Comparison of ENCODE assay signal across 13 mouse cellular contexts in genomic region chr2:73790332-73790731, GRCm38 (mm10). TPM values are rescaled to one million over a fixed set of nuclear protein-coding genes. Genes with fewer than 3 reads are reported as not detected.
A peak's percentile ranks its signal among the peaks of the same experiment; 100 is the strongest.
DNase-seq lines count a peak whose midpoint lies in the region; ATAC-seq and TF ChIP-seq lines count a peak whose summit lies in the region.
"Had no signal": no experiment of that assay in that cellular context is flagged by ENCODE, and none has a peak within 500 bp of the region (broad histone marks: within the 10 kb centered on the region; RNA-seq: fewer than 3 reads in every experiment).

No protein-coding gene starts in this region.

- H3K4me1 ChIP-seq in heart, adult 2 months (ENCODE audit: control insufficient read depth, insufficient read depth, low read length) = no peaks in the 10 kb centered on the region; the same call in 1 of the 2 replicates
- no peaks in the 10 kb centered on the region for H3K4me1 ChIP-seq in heart, embryonic 12.5 days (replicated peaks)
- H3K4me1 ChIP-seq in midbrain, embryonic 15.5 days = no peaks in the 10 kb centered on the region
- H3K4me1 ChIP-seq in midbrain, embryonic 11.5 days (ENCODE audit: control insufficient read depth, insufficient read depth, low read length) = no peaks in the 10 kb centered on the region

- no peak for TF ChIP-seq POLR2A in heart, adult 2 months (IDR thresholded peaks at IDR 0.05; ENCODE audit: insufficient read depth, low read depth, low read length)

- no peaks in the 10 kb centered on the region for H3K27me3 ChIP-seq in heart, adult 2 months (ENCODE audit: control insufficient read depth, insufficient read depth, low read length)
- peaks cover 5% of the 10 kb centered on the region; the same call in 1 of the 2 replicates for H3K27me3 ChIP-seq in heart, embryonic 12.5 days (replicated peaks)
- no peaks in the 10 kb centered on the region for H3K27me3 ChIP-seq in midbrain, embryonic 15.5 days (replicated peaks)
- H3K27me3 ChIP-seq in midbrain, embryonic 11.5 days (ENCODE audit: control insufficient read depth, insufficient read depth, low read length) = no peaks in the 10 kb centered on the region

- no peak for TF ChIP-seq CTCF in heart, adult 2 months (IDR thresholded peaks at IDR 0.05)

- peak; percentile 81 to 88 for DNase-seq in cerebellum, postnatal 10 days
- no peak for DNase-seq in cerebellum, adult 11 months
- DNase-seq in heart, adult 2 months = peak; percentile 33 to 52
- DNase-seq in midbrain, embryonic 11.5 days (ENCODE audit: low spot score, missing footprints) = no peak
- peak; percentile 31 to 48 for DNase-seq in heart, postnatal 36 days
- DNase-seq: cerebellum, adult 9-10 months; kidney, adult 18-20 months; thymus, postnatal 4 days had no signal

- intact Hi-C loops in heart, adult 2 months (cut with DNase I) = no loop called here
- intact Hi-C loops in heart, postnatal 36 days (cut with DNase I) = no loop called here

- no peak overlapping the region for H3K4me3 ChIP-seq in heart, adult 2 months
- H3K4me3 ChIP-seq in heart, embryonic 12.5 days = no peak overlapping the region
- H3K4me3 ChIP-seq in midbrain, embryonic 15.5 days = no peak overlapping the region
- H3K4me3 ChIP-seq in midbrain, embryonic 11.5 days (ENCODE audit: low read depth, low read length) = no peak overlapping the region

- H3K9me3 ChIP-seq in heart, embryonic 12.5 days (replicated peaks) = no peaks in the 10 kb centered on the region
- no peaks in the 10 kb centered on the region for H3K9me3 ChIP-seq in midbrain, embryonic 15.5 days
- H3K9me3 ChIP-seq in midbrain, embryonic 11.5 days (ENCODE audit: control insufficient read depth, low read length) = no peaks in the 10 kb centered on the region

- H3K36me3 ChIP-seq in heart, adult 2 months (ENCODE audit: control insufficient read depth, insufficient read depth, low read length) = no peaks in the 10 kb centered on the region
- no peaks in the 10 kb centered on the region for H3K36me3 ChIP-seq in heart, embryonic 12.5 days
- no peaks in the 10 kb centered on the region for H3K36me3 ChIP-seq in midbrain, embryonic 15.5 days (replicated peaks)
- no peaks in the 10 kb centered on the region for H3K36me3 ChIP-seq in midbrain, embryonic 11.5 days (ENCODE audit: control insufficient read depth, insufficient read depth, low read length)

- no peak overlapping the region for H3K9ac ChIP-seq in heart, adult 2 months (ENCODE audit: low read depth, low read length)
- H3K9ac ChIP-seq in heart, embryonic 12.5 days = no peak overlapping the region
- no peak overlapping the region for H3K9ac ChIP-seq in midbrain, embryonic 15.5 days
- H3K9ac ChIP-seq in midbrain, embryonic 11.5 days (ENCODE audit: low read length) = no peak overlapping the region

- ATAC-seq in heart, embryonic 12.5 days (ENCODE audit: insufficient number of reproducible peaks, low FRiP score) = no peak
- 0 out of 2 replicates have a peak, but pooled peaks have one; percentile 42 for ATAC-seq in midbrain, embryonic 15.5 days (replicated peaks)
- ATAC-seq in midbrain, embryonic 11.5 days (ENCODE audit: low FRiP score) = no peak
- ATAC-seq in monocyte, adult 5-6 weeks (replicated peaks; ENCODE audit: insufficient number of reproducible peaks, low FRiP score, low TSS enrichment, poor library complexity, severe bottlenecking) = no peak

- H3K4me2 ChIP-seq in heart, embryonic 12.5 days = no peak overlapping the region
- no peak overlapping the region for H3K4me2 ChIP-seq in midbrain, embryonic 15.5 days
- H3K4me2 ChIP-seq in midbrain, embryonic 11.5 days = no peak overlapping the region
- H3K4me2 ChIP-seq: liver, embryonic 11.5 days had no signal

- TF ChIP-seq EP300 in heart, adult 2 months (IDR thresholded peaks at IDR 0.05; ENCODE audit: insufficient read depth, low read depth, low read length) = no peak

- H3K79me2 ChIP-seq in heart, adult 2 months (replicated peaks; ENCODE audit: control insufficient read depth, insufficient read depth, low read length) = no peaks in the 10 kb centered on the region

- 40% methylated on average over 2 of the region's 2 CpGs for WGBS in heart, adult 2 months
- 80% methylated on average over 2 of the region's 2 CpGs for WGBS in heart, embryonic 12.5 days
- WGBS in midbrain, embryonic 15.5 days = 75% methylated on average over 2 of the region's 2 CpGs
- WGBS in midbrain, embryonic 11.5 days = 81% methylated on average over 2 of the region's 2 CpGs

- no peak overlapping the region for H3K27ac ChIP-seq in heart, adult 2 months
- no peak overlapping the region for H3K27ac ChIP-seq in heart, embryonic 12.5 days (ENCODE audit: poor library complexity, severe bottlenecking)
- H3K27ac ChIP-seq in midbrain, embryonic 15.5 days = no peak overlapping the region
- H3K27ac ChIP-seq in midbrain, embryonic 11.5 days (ENCODE audit: low read depth, low read length) = no peak overlapping the region
- H3K27ac ChIP-seq: stomach, postnatal 0 days had no signal

RNA-seq across cellular contexts. Expression of gene Chn1, which starts 15.2 kb away (rescaled TPM):
- 10 to 100 TPM; 33.9 to 35.2 TPM for total RNA-seq in heart, adult 2 months (2021)
- 35.2 and 63.3 TPM in 2 replicates for polyA plus RNA-seq in heart, adult 2 months (2012; rRNA removed)
- polyA plus RNA-seq in heart, embryonic 12.5 days (2016; fragmentation: Nextera tagmentation; extraction: Ambion mirVana) = 14.4 and 21.0 TPM in 2 replicates
- polyA plus RNA-seq in midbrain, embryonic 15.5 days (2015; fragmentation: Nextera tagmentation; extraction: Ambion mirVana) = 102 and 108 TPM in 2 replicates
- 84.0 and 86.7 TPM in 2 replicates for polyA plus RNA-seq in midbrain, embryonic 11.5 days (2014; fragmentation: Nextera tagmentation; extraction: Ambion mirVana)
- 10 to 100 TPM; 33.2 to 33.8 TPM for total RNA-seq in heart, postnatal 36 days (2021)
- total RNA-seq in monocyte, adult 5-6 weeks (2017) = 0.11 TPM in 1 of 3 replicates, not detected in the others

Comparison
In these comparisons a context has a peak if more than half of its experiments do, and no peak if none do; other contexts are left out.
1. DNase-seq: peak in cerebellum, postnatal 10 days (2 of 2), heart, adult 2 months (2 of 2) and heart, postnatal 36 days (2 of 2); none in cerebellum, adult 11 months (single experiment) and midbrain, embryonic 11.5 days (single experiment).